Mouse (Mus musculus) ES-E14 (cell line): ENCODE data around the gene Prcc.

Experiments
- CHD2 ChIP-seq: IDR thresholded peaks from 2 replicates; pipeline ENCODE4 v1.6.1; 2014; ENCODE audit warnings: mild to moderate bottlenecking, low read depth, low read length, inconsistent platforms
- HCFC1 ChIP-seq: IDR thresholded peaks from 2 replicates; pipeline ENCODE4 v1.6.1; 2012; ENCODE audit warnings: low read length, inconsistent platforms, borderline replicate concordance; ENCODE audit not compliant: insufficient read depth
- MAFK ChIP-seq: IDR thresholded peaks from 2 replicates; pipeline ENCODE4 v1.6.1; 2014; ENCODE audit warnings: mild to moderate bottlenecking, low read depth, low read length, inconsistent platforms; ENCODE audit not compliant: insufficient read depth
- ZC3H11A ChIP-seq: IDR thresholded peaks from 2 replicates; pipeline ENCODE4 v1.6.1; 2012; ENCODE audit warnings: low read depth, mild to moderate bottlenecking, inconsistent platforms, low read length, borderline replicate concordance
- ZNF384 ChIP-seq: IDR thresholded peaks from 2 replicates; pipeline ENCODE4 v1.6.1; 2012; ENCODE audit warnings: low read depth, low read length, inconsistent platforms

DNA sequence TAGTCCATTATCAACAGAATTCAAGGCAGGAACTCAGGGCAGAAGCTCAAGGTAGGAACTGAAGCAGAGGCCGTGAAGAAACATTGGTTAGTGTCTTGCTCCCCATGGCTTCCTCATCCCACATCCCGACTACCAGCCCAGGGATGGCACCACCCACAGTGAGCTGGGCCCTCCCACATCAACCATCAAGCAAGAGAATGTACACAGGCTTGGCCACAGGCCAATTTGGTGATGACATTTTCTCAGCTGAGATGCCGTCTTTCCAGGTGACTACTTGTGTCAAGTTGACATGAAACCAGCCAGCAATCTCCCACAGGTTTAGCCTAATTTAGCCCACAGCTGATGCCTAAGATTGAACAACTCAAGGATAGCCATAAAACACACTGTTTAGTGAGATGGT is 13.9 kb upstream of the Prcc start:
- TF ChIP-seq MAFK: no peak
- TF ChIP-seq CHD2: no peak
- no peak for TF ChIP-seq HCFC1
- TF ChIP-seq ZNF384: no peak
- TF ChIP-seq ZC3H11A: no peak
